Mouse (Mus musculus): ENCODE results near the gene Pde10a.

DNA sequence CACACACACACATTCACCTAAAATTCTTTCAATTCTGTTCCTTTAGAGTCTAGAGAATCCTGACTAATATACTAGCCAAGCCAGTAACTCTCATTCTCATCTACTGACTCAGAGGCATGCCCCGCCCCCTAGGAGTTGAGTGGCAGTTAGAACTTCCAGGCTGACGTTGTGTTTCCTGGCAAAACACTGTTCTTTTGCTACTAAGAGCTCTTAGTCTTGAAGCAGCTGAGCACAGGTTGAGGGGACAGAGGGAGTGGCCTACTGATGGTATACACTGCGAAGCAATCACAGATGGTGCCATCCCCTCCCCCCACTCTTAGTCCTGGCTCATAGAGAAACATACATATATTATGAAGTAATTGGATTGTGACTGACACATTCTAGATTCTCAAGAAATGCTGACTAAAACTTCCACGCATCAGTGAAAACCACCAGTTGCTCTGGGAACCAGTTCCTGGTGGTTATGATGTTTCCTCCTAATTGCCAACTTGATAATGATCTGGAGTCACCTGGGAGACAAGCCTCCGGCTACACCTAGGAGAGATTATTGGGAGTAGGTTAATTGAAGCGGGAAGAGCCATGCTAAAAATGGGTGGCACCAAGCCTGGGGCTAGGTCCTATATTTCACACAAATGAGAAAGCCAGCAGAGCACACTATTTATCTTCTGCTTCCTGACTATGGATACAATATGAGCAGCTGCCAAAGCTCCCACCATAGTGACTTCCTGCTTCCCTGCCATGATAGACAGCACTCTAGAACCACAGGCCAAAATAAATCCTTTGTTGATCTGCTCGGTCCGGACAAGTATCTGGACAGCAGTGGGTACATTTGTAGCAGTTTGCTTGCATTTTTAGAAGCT is 339.7 kb downstream of the Pde10a start:
- no peak for TF ChIP-seq CTCF (IDR thresholded peaks at IDR 0.05; ENCODE audit: low read depth, low read length)
- TF ChIP-seq POLR2A (IDR thresholded peaks at IDR 0.05; ENCODE audit: extremely low read depth, insufficient read depth, low read length), result no peak
